Comparison of ENCODE assay signal across 8 mouse cellular contexts in the genomic region with DNA sequence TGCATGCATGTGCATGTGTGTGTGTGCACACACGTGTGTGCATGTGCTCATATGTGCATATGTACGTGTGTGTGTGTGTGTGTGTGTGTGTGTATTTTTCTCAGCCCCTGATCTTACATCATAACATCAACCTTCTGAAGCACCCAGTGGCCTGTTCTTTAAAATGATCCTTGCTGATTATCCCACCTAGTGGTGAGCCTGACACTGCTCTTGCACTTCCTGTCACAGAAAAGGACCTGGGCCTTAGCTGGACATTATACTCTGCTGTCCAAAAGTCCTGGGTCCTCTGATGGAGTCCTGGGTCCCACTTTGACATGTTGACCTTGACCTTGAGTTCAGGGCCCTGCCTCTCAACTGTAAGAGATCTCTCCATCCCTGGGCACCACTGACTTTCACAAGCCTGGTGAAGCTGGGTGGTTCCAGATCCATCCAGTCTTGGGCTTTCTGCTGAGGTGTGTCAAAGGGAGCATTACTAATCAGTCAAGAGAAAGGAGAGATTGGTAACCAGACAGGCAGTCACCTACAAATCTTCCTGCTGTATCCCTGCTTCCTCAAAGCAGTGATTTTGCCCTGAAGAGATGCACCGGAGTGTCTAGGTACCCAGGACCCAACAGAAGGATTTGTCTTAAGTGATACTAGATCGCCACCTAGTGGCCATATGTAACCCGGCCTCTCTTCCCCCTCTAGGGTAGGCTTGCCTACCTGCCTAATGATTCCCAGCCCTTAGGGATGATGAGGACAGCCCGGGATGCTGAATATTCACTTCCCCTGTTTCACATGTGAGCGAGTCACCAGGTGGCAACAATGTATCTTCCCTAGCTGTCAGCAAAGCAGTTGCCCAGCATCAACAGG. TPM values are rescaled to one million over a fixed set of nuclear protein-coding genes. Genes with fewer than 3 reads are reported as not detected.
A peak's percentile ranks its signal among the peaks of the same experiment; 100 is the strongest.
DNase-seq lines count a peak whose midpoint lies in the region; ATAC-seq and TF ChIP-seq lines count a peak whose summit lies in the region.
"Had no signal": no experiment of that assay in that cellular context is flagged by ENCODE, and none has a peak within 500 bp of the region (broad histone marks: within the 10 kb centered on the region; RNA-seq: fewer than 3 reads in every experiment).

No protein-coding gene starts in this region.

- H3K9me3 ChIP-seq in MEL (replicated peaks; ENCODE audit: insufficient read depth, low read length): no peaks in the 10 kb centered on the region
- no peaks in the 10 kb centered on the region for H3K9me3 ChIP-seq in embryonic facial prominence, embryonic 13.5 days
- no peaks in the 10 kb centered on the region for H3K9me3 ChIP-seq in hindbrain, embryonic 12.5 days (replicated peaks)

- no peaks in the 10 kb centered on the region for H3K79me2 ChIP-seq in MEL (ENCODE audit: control insufficient read depth, insufficient read depth, low read length, poor library complexity)

- no peak overlapping the region for H3K9ac ChIP-seq in MEL (ENCODE audit: control insufficient read depth, low read depth, low read length, poor library complexity, severe bottlenecking)
- H3K9ac ChIP-seq in embryonic facial prominence, embryonic 13.5 days: no peak overlapping the region
- H3K9ac ChIP-seq in hindbrain, embryonic 12.5 days: no peak overlapping the region

- peak; percentile 67; the same call in 1 of the 2 replicates for ATAC-seq in embryonic facial prominence, embryonic 13.5 days (ENCODE audit: insufficient number of reproducible peaks, insufficient read depth, low FRiP score, low TSS enrichment, low read depth)
- peak; percentile 58 for ATAC-seq in hindbrain, embryonic 12.5 days (ENCODE audit: low FRiP score)

- peak; percentile 53 to 64 (median 64) for TF ChIP-seq CTCF in MEL (IDR thresholded peaks at IDR 0.05 in 2 of 3, conservative IDR thresholded peaks at IDR 0.05 in 1 of 3; ENCODE audit: control insufficient read depth in 1 of 3, insufficient read depth in 1 of 3, low read depth in 2 of 3, low read length in 3 of 3, poor library complexity in 1 of 3, severe bottlenecking in 1 of 3)
- peak; percentile 58 for TF ChIP-seq CTCF in bone marrow macrophage, adult 2 months (IDR thresholded peaks at IDR 0.05; ENCODE audit: low read depth, low read length)

- H3K27me3 ChIP-seq in MEL (ENCODE audit: control insufficient read depth in 1 of 2, insufficient read depth in 2 of 2, low read length in 2 of 2): no peaks in the 10 kb centered on the region
- peaks cover 28% of the 10 kb centered on the region; the same call in 1 of the 2 replicates for H3K27me3 ChIP-seq in embryonic facial prominence, embryonic 13.5 days
- 0 out of 2 replicates have a peak, but pooled peaks cover 3% of the 10 kb centered on the region for H3K27me3 ChIP-seq in hindbrain, embryonic 12.5 days

- 31% methylated on average over 7 of the region's 7 CpGs for WGBS in embryonic facial prominence, embryonic 13.5 days
- WGBS in hindbrain, embryonic 12.5 days: 39% methylated on average over 7 of the region's 7 CpGs

- no peak for TF ChIP-seq POLR2A in MEL (IDR thresholded peaks at IDR 0.05; ENCODE audit: control insufficient read depth in 1 of 2, insufficient read depth in 1 of 2, low read depth in 1 of 2, low read length in 2 of 2, poor library complexity in 1 of 2)
- TF ChIP-seq POLR2A in bone marrow macrophage, adult 2 months (IDR thresholded peaks at IDR 0.05; ENCODE audit: borderline replicate concordance, low read depth, low read length): no peak

- no peak for TF ChIP-seq EP300 in MEL (IDR thresholded peaks at IDR 0.05; ENCODE audit: low read depth in 1 of 2, low read length in 2 of 2)

- H3K4me2 ChIP-seq in embryonic facial prominence, embryonic 13.5 days: no peak overlapping the region
- no peak overlapping the region for H3K4me2 ChIP-seq in hindbrain, embryonic 12.5 days (replicated peaks)

- H3K36me3 ChIP-seq in MEL (ENCODE audit: control insufficient read depth in 1 of 2, insufficient read depth in 2 of 2, low read length in 2 of 2): no peaks in the 10 kb centered on the region
- H3K36me3 ChIP-seq in embryonic facial prominence, embryonic 13.5 days: no peaks in the 10 kb centered on the region
- no peaks in the 10 kb centered on the region for H3K36me3 ChIP-seq in hindbrain, embryonic 12.5 days

- peak; percentile 31 for DNase-seq in MEL (ENCODE audit: low read depth, low spot score)
- peak; percentile 67 to 73 for DNase-seq in layer of hippocampus, postnatal 10 days (ENCODE audit: low spot score in 2 of 2)
- DNase-seq in lung, postnatal 14 days: peak; percentile 77
- peak; percentile 39 for DNase-seq in right cerebral cortex, postnatal 25 days

- peak; percentile 60 for TF ChIP-seq RAD21 in MEL (IDR thresholded peaks at IDR 0.05; ENCODE audit: low read depth, low read length)

- no peak overlapping the region for H3K4me3 ChIP-seq in MEL (ENCODE audit: control insufficient read depth in 1 of 2, insufficient read depth in 1 of 2, low read depth in 2 of 2, low read length in 2 of 2)
- no peak overlapping the region for H3K4me3 ChIP-seq in bone marrow macrophage, adult 2 months (ENCODE audit: insufficient read depth, low read length)
- H3K4me3 ChIP-seq in embryonic facial prominence, embryonic 13.5 days: no peak overlapping the region
- H3K4me3 ChIP-seq in hindbrain, embryonic 12.5 days: no peak overlapping the region

- H3K4me1 ChIP-seq in MEL (ENCODE audit: control insufficient read depth in 1 of 2, insufficient read depth in 2 of 2, low read length in 2 of 2): no peaks in the 10 kb centered on the region
- no peaks in the 10 kb centered on the region for H3K4me1 ChIP-seq in bone marrow macrophage, adult 2 months (ENCODE audit: control insufficient read depth, insufficient read depth, low read length)
- peaks cover 5% of the 10 kb centered on the region for H3K4me1 ChIP-seq in embryonic facial prominence, embryonic 13.5 days
- no peaks in the 10 kb centered on the region for H3K4me1 ChIP-seq in hindbrain, embryonic 12.5 days

- no peak overlapping the region for H3K27ac ChIP-seq in MEL (ENCODE audit: control insufficient read depth, low read depth, low read length)
- no peak overlapping the region for H3K27ac ChIP-seq in bone marrow macrophage, adult 2 months (ENCODE audit: insufficient read depth, low read depth, low read length)
- H3K27ac ChIP-seq in embryonic facial prominence, embryonic 13.5 days: no peak overlapping the region
- H3K27ac ChIP-seq in hindbrain, embryonic 12.5 days: no peak overlapping the region

TF ChIP-seq in MEL, 35 proteins besides CTCF, POLR2A, EP300 and RAD21:
- TF ChIP-seq RCOR1 (IDR thresholded peaks at IDR 0.05; ENCODE audit: low read depth, low read length) (no peak), SMC3 (IDR thresholded peaks at IDR 0.05; ENCODE audit: low read depth, low read length) (peak; percentile 50), ZC3H11A (IDR thresholded peaks at IDR 0.05; ENCODE audit: low read depth, low read length) (no peak), MEF2A (IDR thresholded peaks at IDR 0.05; ENCODE audit: extremely low read depth, insufficient replicate concordance, low read depth, low read length, poor library complexity, severe bottlenecking) (no peak)

RNA-seq across cellular contexts. Expression of a gene that starts 3.6 kb away (rescaled TPM):
- not detected in 2 replicates for total RNA-seq in MEL (2012; rRNA removed)
- polyA plus RNA-seq in MEL (2012; ENCODE audit: insufficient read depth in 1 of 2, insufficient read length in 2 of 2, low read depth in 1 of 2, low replicate concordance in 2 of 2, missing spikeins in 1 of 2): not detected
- not detected in 2 replicates for polyA plus RNA-seq in bone marrow macrophage, adult 2 months (2012; ENCODE audit: insufficient read depth, insufficient read length, missing spikeins)
- not detected in 2 replicates for polyA plus RNA-seq in embryonic facial prominence, embryonic 13.5 days (2015; fragmentation: Nextera tagmentation; extraction: Ambion mirVana)
- not detected in 2 replicates for polyA plus RNA-seq in hindbrain, embryonic 12.5 days (2016; fragmentation: Nextera tagmentation; extraction: Ambion mirVana)
- not detected for total RNA-seq in layer of hippocampus, postnatal 10 days (2021)
- total RNA-seq: layer of hippocampus, adult 8-10 months had no signal

RNA-seq across cellular contexts. Expression of a gene that starts 13.0 kb away (rescaled TPM):
- not detected in 2 replicates for total RNA-seq in MEL (2012; rRNA removed)
- polyA plus RNA-seq in MEL (2012; ENCODE audit: insufficient read depth in 1 of 2, insufficient read length in 2 of 2, low read depth in 1 of 2, low replicate concordance in 2 of 2, missing spikeins in 1 of 2): not detected
- polyA plus RNA-seq in bone marrow macrophage, adult 2 months (2012; ENCODE audit: insufficient read depth, insufficient read length, missing spikeins): not detected in 2 replicates
- 1.3 and 1.5 TPM in 2 replicates for polyA plus RNA-seq in embryonic facial prominence, embryonic 13.5 days (2015; fragmentation: Nextera tagmentation; extraction: Ambion mirVana)
- 0.64 and 0.71 TPM in 2 replicates for polyA plus RNA-seq in hindbrain, embryonic 12.5 days (2016; fragmentation: Nextera tagmentation; extraction: Ambion mirVana)
- total RNA-seq in layer of hippocampus, postnatal 10 days (2021): under 1 TPM in 1 of 2 experiments, not detected in 1; 0.40 TPM
- total RNA-seq: layer of hippocampus, adult 8-10 months had no signal

RNA-seq across cellular contexts. Expression of a gene that starts 41.6 kb away (rescaled TPM):
- total RNA-seq in MEL (2012; rRNA removed): not detected in 2 replicates
- not detected for polyA plus RNA-seq in MEL (2012; ENCODE audit: insufficient read depth in 1 of 2, insufficient read length in 2 of 2, low read depth in 1 of 2, low replicate concordance in 2 of 2, missing spikeins in 1 of 2)
- 0.24 TPM in 2 replicates for polyA plus RNA-seq in bone marrow macrophage, adult 2 months (2012; ENCODE audit: insufficient read depth, insufficient read length, missing spikeins)
- polyA plus RNA-seq in embryonic facial prominence, embryonic 13.5 days (2015; fragmentation: Nextera tagmentation; extraction: Ambion mirVana): 0.60 and 0.65 TPM in 2 replicates
- 0.09 and 0.22 TPM in 2 replicates for polyA plus RNA-seq in hindbrain, embryonic 12.5 days (2016; fragmentation: Nextera tagmentation; extraction: Ambion mirVana)
- total RNA-seq in layer of hippocampus, postnatal 10 days (2021): under 1 TPM; 0.41 to 0.47 TPM

RNA-seq across cellular contexts. Expression of a gene that starts 42.1 kb away (rescaled TPM):
- total RNA-seq in MEL (2012; rRNA removed): 12.9 and 13.9 TPM in 2 replicates
- 10 to 100 TPM in 1 of 2 experiments, not detected in 1; 15.4 TPM for polyA plus RNA-seq in MEL (2012; ENCODE audit: insufficient read depth in 1 of 2, insufficient read length in 2 of 2, low read depth in 1 of 2, low replicate concordance in 2 of 2, missing spikeins in 1 of 2)
- 98.5 and 98.7 TPM in 2 replicates for polyA plus RNA-seq in bone marrow macrophage, adult 2 months (2012; ENCODE audit: insufficient read depth, insufficient read length, missing spikeins)
- 33.9 and 35.7 TPM in 2 replicates for polyA plus RNA-seq in embryonic facial prominence, embryonic 13.5 days (2015; fragmentation: Nextera tagmentation; extraction: Ambion mirVana)
- 26.0 and 32.0 TPM in 2 replicates for polyA plus RNA-seq in hindbrain, embryonic 12.5 days (2016; fragmentation: Nextera tagmentation; extraction: Ambion mirVana)
- 10 to 100 TPM; 73.9 to 88.3 TPM for total RNA-seq in layer of hippocampus, postnatal 10 days (2021)
